Mouse (Mus musculus): ENCODE data around the gene Dzip1l.
"Not testable (repeated sequence)": the region's sequence is repeated elsewhere in the genome, so short reads cannot be mapped to it uniquely, and the experiment has no call there.

Gene Dzip1l

DNA sequence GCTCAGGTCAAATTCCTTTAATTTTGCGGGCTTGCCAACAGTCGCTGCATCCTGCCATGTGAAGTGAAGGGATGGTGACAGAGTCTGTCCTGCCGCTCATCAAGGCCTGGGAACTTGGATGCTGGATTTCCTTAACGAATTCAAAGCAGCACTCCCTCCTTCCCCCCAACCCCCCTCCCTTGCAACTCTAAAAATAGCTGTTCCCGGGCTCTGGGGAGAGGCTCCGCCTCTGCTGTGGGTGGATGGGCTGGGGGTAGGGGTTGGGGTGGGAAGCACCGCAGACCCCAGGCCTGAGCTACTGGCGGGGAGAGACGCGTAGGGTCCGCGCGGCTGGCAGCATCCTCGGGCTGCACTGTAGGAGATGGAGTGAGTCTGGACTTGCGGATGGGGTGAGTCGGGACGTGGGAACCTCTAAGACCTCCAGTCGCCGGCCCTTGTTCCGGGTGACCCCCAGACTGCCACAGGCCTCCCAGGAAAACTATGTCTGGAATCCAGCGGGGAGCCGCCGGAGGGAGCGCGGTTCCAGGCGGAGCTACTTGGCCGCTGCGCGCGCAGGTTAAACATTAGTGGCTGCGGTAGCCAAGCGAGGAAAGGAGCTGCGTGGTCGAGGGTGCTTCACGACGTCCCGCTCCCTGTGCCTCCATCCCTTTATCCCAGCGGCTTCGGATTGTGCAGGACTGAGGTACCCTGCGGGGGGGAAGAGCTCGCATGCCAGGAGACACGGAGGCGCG lies at the start of gene Dzip1l:
Dzip1l (plus strand) TSS at position 216 of the 731 bp plus-strand sequence.
- DNase-seq = peak; percentile 82

DNA sequence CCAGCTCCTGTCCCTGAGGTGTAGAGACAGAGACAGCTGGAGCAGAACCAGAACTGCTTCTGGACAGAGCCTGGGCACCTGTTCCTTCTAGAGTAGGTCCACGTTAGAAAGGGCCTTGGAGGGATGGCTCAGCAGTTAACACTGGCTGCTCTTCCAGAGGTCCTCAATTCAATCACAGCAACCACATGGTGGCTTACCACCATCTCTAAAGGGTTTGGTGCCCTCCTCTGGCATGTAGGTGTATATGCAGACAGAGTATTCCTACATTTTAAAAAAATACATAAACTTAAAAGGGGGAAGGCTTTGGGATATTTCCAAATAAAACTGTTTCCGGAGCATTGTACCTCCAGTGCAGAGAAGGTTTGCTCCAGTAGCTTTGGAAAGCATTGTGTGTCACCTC lies 48.6 kb upstream of the Dzip1l start:
- DNase-seq = peak; percentile 59 to 60

DNA sequence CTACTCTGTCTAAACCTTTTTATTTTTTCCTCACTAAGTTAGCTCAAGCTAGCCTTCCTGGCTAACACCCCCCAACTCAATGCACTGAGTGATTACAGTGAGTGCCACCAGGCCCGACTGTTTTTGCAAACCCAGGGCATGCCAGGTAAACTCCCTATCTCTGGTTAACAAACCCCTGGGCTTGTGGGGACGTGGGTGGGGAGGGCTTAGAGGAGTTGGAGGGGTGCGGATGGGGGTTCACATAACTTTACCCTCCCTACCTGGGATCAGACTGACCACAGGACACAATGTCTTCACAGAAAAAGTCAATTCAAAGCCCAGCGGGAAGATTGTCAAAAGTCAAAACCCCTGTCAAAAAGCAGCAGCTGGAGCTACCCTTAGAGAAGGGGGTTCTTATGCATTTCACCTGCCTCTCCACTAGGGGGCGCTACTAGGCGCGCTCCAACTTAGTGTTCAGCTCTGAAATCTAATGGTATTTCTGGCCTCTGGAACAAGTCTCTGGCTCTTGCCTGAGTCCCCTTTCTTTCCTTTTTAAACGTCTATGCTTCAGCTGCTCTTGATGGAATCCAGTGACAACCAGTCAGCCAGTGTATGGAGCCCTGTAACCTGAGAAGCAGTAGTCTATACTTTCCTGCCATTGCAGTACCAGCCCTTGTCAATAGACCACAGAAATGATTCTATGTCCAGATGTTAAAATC lies 41.6 kb upstream of the Dzip1l start:
- DNase-seq = peak; percentile 73 to 78

DNA sequence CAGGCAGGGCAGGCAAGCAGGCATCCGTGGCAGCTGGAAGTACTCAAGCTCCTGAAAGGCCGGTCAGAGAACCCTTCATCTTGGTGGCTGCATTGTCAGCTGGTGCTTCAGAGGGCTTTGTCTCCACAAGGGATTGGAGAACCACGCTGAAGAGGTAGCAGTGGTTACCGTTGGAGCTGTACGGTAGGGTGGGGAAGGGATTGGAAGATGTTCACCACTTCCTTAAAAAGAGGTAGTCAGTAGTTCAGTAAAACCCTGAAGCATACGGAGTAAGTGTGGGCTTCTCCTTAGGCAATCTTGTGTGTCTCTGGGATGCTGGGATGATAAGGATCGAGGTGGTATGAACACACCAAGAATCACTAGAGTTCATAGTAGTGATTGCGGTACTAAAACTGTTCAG lies 38.2 kb upstream of the Dzip1l start:
- DNase-seq = no peak

DNA sequence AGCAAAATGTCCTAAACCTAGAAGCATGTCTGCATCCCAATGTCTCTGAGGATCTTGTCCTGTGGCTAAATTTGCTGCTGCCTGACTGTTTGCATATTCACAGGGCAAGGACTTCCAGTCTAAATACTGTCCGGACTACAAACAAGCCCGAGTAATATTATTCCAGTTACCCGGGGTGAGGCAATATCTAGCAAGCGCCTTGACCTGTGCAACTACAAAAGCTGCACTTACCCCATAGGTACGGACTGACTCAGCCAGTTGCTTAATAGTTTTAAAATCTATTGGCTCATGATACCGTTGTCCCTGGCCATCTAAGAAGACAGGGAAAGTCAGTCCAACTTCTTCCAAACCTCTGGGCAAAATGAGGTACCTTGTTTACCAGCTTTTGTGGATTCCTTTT lies 30.2 kb upstream of the Dzip1l start:
- not testable (repeated sequence) for DNase-seq

DNA sequence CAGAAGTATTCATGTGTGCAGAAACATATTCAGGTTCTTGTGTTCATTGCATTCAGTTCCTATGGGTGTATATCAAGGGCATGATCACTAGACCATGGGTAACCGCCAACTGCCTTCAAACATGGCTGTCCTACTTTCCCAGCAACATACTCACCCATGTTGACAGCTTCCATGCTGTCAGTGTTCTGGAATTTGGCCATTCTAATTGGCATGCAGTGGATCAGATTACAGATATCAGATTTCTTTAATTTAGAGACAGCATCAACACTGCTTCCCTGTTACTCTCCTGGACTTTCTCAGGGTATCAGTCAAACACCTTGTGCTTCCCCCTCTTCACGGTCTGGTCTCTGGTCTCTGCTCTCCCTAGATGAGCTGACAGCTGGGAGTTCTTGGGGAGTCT lies 25.7 kb upstream of the Dzip1l start:
- no peak for DNase-seq

DNA sequence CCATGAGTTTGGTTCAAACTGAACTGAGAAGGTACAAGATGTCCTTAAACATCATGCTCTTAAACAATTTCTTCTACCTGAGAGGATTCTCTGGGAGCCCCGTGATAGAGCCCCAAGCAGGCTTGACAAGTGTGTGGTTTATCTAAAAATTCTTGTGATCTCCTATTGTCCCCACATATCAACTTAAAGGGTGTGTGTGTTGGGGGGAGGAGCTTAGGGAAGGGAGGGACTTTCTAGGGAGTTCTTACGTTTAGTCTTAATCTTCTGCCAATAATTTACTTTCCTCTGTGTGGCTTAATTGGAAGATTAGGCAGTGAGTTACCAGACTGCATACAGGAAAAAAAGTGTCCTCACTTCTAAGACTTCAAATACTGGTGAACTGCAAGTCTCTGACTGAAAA lies 17.1 kb upstream of the Dzip1l start, which contains the start of gene A4gnt:
A4gnt (plus strand) TSS at position 301 of the 400 bp plus-strand sequence.
- no peak for DNase-seq

DNA sequence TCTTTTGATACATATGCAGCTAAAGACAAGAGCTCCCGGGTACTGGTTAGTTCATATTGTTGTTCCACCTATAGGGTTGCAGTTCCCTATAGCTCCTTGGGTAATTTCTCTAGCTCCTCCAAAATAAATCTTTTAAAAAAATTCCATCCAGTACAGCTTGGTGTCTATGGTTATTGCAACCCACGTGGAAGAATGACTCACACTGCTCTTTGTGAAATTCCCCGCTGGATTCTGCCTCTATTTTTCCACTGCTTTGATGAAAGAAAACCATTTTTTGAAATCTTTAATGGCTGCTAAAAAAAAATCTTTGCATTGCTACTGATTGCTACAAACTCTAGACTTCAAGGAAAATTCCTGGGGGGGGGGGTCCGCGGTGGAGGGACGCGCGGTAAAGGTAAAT lies 9.6 kb upstream of the Dzip1l start:
- no peak for DNase-seq

DNA sequence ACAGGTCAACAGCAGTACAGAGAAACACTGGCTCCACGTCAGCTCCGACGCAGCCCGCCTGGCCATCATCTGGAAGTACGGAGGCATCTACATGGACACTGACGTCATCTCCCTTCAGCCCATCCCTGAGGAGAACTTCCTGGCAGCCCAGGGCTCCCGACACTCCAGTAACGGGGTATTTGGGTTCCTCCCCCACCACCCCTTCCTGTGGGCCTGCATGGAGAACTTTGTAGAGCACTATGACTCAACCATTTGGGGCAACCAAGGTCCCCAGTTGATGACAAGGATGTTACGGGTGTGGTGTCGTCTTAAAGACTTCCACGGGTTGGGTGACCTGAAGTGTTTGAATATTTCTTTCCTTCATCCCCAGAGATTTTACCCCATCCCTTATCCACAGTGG lies 9.1 kb upstream of the Dzip1l start:
- no peak for DNase-seq

DNA sequence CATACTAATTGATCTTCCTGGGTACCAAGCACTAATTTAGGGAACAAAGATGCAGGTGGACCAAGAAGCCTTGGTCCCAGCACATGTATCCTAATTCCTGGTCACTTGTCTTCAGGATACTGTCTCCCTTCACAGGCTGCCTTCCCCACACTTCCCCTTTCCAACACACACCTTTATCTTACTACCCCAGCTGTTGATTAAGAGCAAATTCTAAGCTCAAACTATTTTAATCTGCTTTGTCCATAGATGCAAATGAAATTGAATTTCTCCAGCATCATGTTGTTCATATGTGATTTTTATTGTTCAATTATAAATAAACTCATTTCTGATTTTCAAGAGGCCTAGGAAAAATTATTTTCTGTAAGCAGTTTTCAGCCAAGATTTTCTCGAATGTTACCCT lies 7.3 kb upstream of the Dzip1l start:
- DNase-seq = no peak

DNA sequence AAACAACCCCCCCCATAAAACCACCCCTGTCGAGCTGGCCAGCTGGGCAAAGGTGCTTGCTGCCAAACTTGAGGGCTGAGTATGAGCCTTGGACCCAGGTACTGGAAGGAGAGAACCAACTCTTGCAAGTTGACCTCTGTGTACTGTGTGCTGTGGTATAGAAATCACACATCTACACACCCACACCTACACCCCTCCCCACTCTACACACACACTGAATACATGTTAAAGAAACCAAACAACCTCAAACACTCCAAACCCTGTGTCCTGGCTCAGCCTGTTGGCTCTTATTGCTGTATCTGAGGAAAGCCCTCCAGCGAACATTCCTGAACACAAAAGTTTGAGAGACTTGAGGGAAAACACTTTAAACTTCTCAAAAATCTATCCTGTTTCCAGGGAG lies 6.3 kb upstream of the Dzip1l start:
- no peak for DNase-seq

DNA sequence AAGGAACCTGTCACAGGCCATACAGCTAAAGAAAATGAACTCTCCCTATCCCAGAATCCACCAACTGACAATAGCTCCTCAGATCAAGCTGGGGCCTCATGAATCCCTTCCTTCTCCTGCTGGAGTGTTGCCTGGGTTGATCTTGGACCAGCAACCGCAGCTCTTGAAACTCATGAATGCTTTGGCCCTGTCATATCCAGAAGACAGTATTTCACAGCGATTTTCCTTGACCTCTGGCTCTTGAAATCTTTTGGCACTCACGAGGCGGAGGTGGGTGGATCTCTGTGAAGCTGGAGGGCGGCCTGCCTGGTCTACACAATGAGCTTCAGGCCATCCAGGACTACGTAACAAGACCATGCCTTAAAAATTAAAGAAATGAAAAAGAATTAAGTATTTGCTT lies 5.2 kb upstream of the Dzip1l start:
- peak; percentile 9 to 12 for DNase-seq

DNA sequence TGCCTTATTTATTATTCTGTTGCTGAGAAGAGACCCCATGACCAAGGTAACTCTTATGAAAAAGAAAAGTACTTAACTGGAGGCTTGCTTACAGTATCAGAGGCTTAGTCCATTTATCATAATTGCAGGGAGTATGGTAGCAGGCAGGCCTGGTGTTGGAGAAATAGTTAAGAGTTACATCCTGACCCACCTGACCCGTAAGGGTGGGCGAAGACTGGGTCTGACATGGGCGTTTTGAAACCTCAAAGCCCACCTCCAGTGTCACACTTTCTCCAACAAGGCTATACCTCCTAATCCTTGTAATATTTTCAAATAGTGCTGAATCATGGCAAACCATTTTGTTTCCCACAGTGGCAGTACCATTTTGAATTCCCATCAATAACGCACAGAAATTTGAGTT lies 715 bp upstream of the Dzip1l start:
- no peak for DNase-seq

DNA sequence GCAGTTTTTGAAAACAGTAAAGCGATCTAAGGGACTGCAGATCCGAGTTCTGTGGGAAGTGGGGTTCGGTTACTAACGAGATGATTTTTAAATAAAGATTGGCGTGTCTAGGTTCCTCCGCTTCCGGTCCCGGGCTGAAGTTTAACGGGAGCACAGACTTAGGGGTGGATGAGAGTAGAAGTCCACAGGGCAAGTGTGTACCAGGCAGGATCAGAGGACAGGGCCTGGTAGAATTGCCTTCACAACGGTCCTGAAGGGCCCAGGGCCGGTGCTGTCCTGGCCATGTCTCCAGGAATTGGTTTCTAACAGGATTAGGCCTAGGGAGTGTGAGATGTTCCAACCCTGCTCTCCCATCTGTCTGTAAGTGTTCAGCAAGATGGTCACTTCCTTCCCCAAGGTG lies 775 bp downstream of the Dzip1l start:
- peak in 1 of 2 experiments; percentile 42 for DNase-seq

DNA sequence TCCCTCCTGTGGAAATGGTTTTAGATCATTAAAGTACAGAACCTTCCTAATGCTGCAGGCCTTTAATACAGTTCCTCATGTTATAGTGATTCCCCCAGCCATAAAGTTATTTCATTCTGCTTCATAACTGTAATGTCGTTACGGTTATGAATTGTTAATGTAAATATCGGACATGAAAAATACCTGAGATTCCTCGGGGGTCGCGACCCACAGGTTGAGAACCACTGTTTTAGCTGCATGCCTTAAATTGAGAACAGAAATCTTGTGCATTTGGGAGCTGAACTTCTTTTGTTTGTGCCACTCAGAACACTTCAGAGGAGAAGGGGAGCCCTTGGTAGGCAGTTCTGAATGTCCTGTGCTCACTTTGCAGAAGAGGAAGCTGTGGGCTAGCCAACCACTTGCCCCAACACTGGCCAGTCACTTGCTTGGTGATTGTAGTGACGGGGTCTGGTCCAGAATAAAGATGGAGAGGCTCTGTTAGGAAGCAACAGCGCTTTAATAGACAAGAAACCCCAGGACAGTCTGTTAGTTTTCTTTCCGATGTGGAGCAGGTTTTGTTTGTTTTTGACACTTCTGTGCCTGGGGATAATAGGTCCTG lies 1.3 kb downstream of the Dzip1l start:
- DNase-seq = peak; percentile 11 to 14

DNA sequence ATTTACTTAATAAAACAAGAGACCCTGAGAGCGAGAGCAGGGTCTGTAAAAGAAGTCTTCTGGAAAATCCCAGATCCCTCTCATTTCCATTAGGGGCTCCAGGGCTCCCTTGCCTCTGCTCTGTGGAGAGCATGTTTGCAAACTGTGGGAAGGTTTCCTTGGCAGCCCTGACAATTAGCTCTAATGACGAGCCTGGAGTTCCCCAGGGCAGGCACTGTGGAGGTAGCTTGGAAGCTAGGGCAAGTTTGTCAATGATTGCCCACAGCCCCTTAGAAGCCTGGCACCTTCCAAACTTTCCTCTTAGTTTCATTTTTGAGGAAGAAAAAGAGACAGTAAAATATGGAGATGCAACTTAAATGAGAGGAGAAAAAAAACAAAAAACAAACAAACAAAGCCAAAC lies 2.5 kb downstream of the Dzip1l start:
- DNase-seq = peak; percentile 20 to 31

DNA sequence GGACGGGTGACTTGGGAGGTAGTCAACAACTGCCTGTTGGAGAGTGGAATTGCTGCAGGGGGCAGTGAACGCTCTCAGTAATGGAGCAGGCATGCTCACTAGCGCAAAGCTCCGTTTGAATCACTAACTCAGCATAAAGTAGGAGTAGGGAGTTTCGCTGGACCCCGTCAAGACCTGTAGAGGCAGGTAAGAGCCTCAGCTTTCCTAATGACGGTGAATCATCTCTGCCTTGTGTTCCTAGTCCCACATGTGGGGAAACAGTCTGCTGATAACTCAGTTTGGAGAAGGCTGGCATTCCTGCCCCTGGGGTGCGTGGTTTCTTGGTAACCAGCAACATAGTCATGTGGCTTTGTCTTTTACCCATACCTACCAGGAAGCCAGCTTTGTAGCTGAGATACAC lies 3.0 kb downstream of the Dzip1l start:
- DNase-seq = peak; percentile 29 to 37

DNA sequence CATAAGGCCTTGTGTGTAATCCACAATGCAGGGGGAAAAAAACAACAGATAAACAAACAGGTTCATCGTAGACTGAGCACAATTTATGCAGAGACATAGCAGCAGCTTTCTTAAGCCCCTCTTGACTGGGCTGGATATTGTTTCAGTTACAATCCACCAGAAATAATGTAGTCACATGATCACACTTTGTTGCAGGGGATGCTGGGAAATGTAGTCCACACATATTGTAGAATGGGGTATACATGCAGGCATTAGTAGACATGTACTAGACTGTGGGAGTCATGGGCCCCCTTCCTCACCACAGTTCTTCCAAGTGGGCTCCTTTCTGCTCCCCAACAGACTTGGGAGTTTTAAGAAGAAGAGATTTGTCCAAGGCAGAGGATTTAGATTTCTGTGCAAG lies 7.5 kb downstream of the Dzip1l start:
- peak; percentile 24 for DNase-seq

DNA sequence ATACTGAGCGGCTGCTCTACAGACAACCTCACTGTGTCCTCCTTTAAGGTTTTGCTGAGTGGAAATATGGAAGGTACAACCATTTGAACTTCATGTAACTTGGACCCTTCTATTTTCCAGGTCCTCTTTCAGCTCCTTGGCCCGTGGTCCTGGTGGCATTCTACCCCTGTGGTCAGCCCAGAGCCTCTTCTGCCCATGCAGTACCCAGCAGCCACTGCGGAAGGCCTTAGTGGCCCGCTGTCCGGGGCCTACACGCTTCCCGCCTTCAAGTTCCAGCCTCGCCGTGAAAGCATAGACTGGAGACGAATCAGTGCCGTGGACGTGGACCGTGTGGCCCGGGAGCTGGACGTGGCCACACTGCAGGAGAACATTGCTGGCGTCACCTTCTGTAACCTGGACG lies 7.9 kb downstream of the Dzip1l start:
- DNase-seq = no peak

DNA sequence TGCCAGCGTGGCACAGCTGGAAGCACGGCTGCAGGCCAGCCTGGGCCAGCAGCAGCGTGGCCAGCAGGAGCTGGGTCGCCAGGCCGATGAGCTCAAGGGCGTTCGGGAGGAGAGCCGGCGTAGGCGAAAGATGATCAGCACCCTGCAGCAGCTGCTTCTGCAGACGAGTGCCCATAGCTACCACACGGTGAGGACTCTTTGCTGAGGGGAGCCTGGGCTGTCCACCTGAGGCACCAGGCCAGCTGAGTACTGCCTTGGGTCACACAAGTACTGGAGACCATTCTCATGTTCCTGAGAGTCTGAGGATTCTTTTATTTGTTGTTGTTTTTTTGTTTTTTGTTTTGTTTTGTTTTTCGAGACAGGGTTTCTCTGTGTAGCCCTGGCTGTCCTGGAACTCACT lies 8.4 kb downstream of the Dzip1l start:
- peak in 1 of 2 experiments; percentile 24 for DNase-seq

DNA sequence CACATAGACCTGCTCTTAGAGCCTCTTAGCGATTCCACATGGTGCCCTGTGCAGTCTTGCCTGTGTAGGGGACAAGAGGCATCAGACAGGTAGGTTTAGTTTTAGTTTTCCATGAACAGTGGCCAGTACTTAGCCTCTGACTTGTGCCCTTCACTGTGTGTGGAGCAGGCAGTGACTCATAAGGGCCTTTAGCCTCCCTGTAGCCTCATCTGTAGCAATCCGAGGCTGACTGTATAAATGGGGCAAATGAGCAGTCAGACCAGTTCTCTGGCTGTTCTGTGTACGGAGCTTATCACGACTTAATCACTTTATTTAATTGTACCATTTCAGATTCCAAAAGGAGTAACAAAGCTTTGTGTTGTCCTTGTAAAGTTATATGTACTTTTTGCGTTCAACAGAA lies 10.7 kb downstream of the Dzip1l start:
- DNase-seq = no peak

DNA sequence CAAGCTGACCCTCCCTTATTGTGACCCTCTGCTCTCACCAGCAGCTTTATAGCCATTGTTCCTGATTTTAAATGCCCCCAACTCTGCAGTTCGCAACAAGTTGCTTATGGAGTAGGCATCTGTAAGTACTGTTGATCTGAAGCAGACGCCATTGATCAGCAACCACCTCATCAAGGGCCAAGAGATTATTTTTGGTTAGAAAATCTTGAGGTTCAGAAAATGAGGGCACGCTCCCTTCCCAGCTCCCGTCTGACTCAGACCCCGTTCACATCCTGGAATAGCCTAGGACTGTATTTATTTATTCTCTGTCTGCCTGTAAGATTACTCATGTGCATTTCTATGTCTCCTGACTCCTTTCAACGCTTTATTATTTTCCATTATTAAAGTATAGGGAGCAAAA lies 16.1 kb downstream of the Dzip1l start:
- DNase-seq = no peak

DNA sequence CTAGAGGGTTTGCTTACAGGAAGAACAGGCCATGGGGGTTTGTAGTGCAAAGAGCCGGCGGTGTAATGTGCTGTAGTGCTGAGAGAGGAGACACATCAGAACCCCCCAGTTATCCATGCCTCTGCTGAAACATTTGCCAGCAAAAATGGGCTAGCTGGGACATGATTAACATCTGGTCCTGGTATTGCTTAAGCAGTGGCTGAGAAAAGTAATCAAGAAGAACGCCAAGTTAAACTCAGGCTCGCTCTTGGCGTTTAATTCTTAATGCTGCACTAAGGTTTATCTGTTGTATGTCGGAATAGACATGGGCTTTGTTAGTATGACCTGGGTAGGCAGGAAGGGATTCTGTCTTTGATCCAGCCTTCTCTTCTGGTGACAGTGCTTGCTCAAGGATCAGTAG lies 16.8 kb downstream of the Dzip1l start:
- DNase-seq = no peak

DNA sequence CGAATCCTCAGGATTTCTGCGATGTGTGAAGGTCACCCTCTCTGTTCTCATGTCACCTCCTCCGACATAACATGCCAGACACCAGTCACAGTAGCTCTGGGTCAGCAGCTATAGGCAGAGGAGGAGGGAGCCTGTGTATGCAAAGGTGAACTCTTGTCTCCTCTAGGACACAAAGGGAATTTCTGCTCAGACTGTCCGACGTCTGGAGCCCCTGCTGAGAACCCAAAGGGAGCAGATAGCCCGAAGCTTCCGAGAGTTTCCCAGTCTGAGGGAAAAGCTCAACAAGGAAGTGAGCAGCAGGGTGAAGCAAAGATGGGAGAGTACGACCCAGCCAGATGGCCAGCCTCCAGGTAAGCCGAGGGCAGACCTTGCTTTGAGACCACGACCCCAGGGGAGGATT lies 31.5 kb downstream of the Dzip1l start:
- DNase-seq = no peak
